Mouse (Mus musculus) embryonic facial prominence, embryonic 15.5 days (tissue): Measurements from ENCODE around the gene Pbx2. TPM values are rescaled to one million over a fixed set of nuclear protein-coding genes. Genes with fewer than 3 reads are reported as not detected.

Experiments used
- ATAC-seq: fragments of 200-750 bp; cut with Nextera tagmentation; 2 replicates; pipeline ENCODE4 v1.8.0; 2017; ENCODE audit warnings: low read depth, moderate TSS enrichment; ENCODE audit not compliant: insufficient number of reproducible peaks, low FRiP score, low TSS enrichment
- H3K27ac ChIP-seq: fragments of 300-500 bp; sonication (generic); replicated peaks from 2 replicates; pipeline ENCODE4 v1.5.1; 2015; ENCODE audit warnings: mild to moderate bottlenecking, inconsistent platforms
- H3K27me3 ChIP-seq: fragments of 300-500 bp; sonication (generic); 2 replicates; pipeline ENCODE4 v1.6.1; 2015; ENCODE audit warnings: inconsistent platforms
- H3K36me3 ChIP-seq: fragments of 300-500 bp; sonication (generic); 2 replicates; pipeline ENCODE4 v1.6.1; 2015; ENCODE audit warnings: mild to moderate bottlenecking, inconsistent platforms
- H3K4me1 ChIP-seq: fragments of 300-500 bp; sonication (generic); 2 replicates; pipeline ENCODE4 v1.6.1; 2015; ENCODE audit warnings: inconsistent platforms
- H3K4me2 ChIP-seq: fragments of 300-500 bp; sonication (generic); replicated peaks from 2 replicates; pipeline ENCODE4 v1.6.1; 2015; ENCODE audit warnings: mild to moderate bottlenecking, inconsistent platforms
- H3K4me3 ChIP-seq: fragments of 300-500 bp; sonication (generic); replicated peaks from 2 replicates; pipeline ENCODE4 v1.5.1; 2015; ENCODE audit warnings: mild to moderate bottlenecking, inconsistent platforms
- H3K9ac ChIP-seq: fragments of 300-500 bp; sonication (generic); 2 replicates; pipeline ENCODE4 v1.6.1; 2015; ENCODE audit warnings: inconsistent platforms
- H3K9me3 ChIP-seq: fragments of 300-500 bp; sonication (generic); replicated peaks from 2 replicates; pipeline ENCODE4 v1.6.1; 2016; ENCODE audit warnings: inconsistent platforms
- WGBS: fragments of 180-500 bp; shearing (Covaris S2); methylation state at CpG from one replicate; pipeline ENCODE4 v1.1.7; 2015; 5-methylcytosine and 5-hydroxymethylcytosine counted together
- polyA plus RNA-seq: library from polyadenylated mRNA; unstranded; fragments of >200 nt; fragmentation: Nextera tagmentation; extraction: Ambion mirVana; gene quantifications from 2 replicates; pipeline ENCODE4 v1.2.1, GENCODE M21; 2015

The Pbx2 gene
- polyA plus RNA-seq, 1 experiment from 2014 or later = 11.0 TPM

DNA sequence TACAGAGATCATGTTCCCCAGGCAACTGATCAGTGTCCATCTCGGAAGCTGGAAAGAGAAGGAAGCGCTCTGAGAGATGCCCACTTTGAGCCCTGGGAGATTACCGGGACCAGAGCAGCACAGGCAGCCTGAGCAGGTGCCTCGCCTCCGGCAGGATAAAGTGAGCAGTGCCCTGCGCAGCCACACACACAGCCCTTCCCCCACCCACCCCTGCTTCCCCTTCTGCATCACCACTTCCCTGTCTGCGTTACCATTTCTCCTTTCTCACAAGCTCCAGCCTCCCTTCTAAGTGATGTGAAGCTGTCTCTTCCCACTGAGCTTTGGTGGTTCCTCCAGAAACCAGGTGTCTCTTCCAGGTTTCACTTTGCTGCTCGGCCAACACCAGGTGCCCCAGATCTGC is 29.9 kb upstream of the Pbx2 start:
- Histone ChIP-seq H3K9me3 (no peaks in the 10 kb centered on the region), H3K27me3 (no peaks in the 10 kb centered on the region), H3K4me1 (peaks cover 5% of the 10 kb centered on the region; the same call in 1 of the 2 replicates), H3K4me2 (no peak overlapping the region), H3K27ac (no peak overlapping the region; the same call in 1 of the 2 replicates), H3K9ac (no peak overlapping the region), H3K36me3 (no peaks in the 10 kb centered on the region), H3K4me3 (no peak overlapping the region)
- no peak for ATAC-seq
- 26% methylated on average over 8 of the region's 8 CpGs for WGBS

DNA sequence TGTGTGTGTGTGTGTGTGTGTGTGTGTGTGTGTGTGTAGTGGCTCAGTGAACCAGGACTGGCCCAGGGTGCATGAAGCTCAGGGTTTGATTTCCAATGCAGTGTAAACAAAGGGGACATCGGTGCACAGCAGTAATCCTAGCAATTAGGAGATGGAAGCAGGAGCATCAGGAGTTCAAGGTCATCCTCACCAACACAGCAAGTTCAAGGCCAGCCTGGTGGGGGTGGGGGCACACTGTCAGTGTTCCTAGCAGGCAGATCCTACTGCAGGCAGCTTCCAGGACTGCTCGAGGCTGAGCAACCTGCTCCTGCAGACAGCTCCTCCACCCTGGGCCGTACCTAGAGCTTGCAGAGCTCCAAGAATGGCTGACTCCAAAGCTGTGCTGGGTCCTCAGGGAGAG is 28.5 kb upstream of the Pbx2 start:
- H3K4me1 ChIP-seq = peaks cover 5% of the 10 kb centered on the region; the same call in 1 of the 2 replicates
- H3K27me3 ChIP-seq = peaks cover 4% of the 10 kb centered on the region; the same call in 1 of the 2 replicates
- 53% methylated on average over 3 of the region's 3 CpGs for WGBS
- no peak overlapping the region for H3K4me2 ChIP-seq
- no peak overlapping the region for H3K9ac ChIP-seq
- no peak for ATAC-seq
- no peak overlapping the region for H3K4me3 ChIP-seq
- no peaks in the 10 kb centered on the region for H3K9me3 ChIP-seq
- no peaks in the 10 kb centered on the region for H3K36me3 ChIP-seq
- no peak overlapping the region for H3K27ac ChIP-seq

DNA sequence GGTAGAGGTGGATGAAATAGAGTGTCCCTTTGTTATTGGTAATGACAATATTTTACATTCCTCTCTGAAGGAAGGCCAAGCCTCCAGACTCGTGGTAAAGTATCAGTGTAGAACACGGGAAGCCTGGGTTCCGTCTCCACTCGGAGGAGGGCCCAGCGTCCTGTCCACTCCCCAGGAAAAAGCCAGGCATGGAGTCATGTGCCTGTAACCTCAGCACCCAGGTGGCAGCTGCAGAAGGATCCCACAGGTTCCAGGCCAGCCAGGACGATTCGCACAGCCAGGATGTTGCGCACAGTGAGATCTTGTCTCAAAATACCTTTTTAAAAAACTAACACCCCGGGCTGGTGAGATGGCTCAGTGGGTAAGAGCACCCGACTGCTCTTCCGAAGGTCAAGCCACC is 27.7 kb upstream of the Pbx2 start:
- H3K9ac ChIP-seq = no peak overlapping the region
- peaks cover 4% of the 10 kb centered on the region; the same call in 1 of the 2 replicates for H3K27me3 ChIP-seq
- H3K9me3 ChIP-seq = no peaks in the 10 kb centered on the region
- H3K4me3 ChIP-seq = no peak overlapping the region
- no peak overlapping the region for H3K4me2 ChIP-seq
- H3K36me3 ChIP-seq = no peaks in the 10 kb centered on the region
- H3K4me1 ChIP-seq = peaks cover 5% of the 10 kb centered on the region; the same call in 1 of the 2 replicates
- no peak for ATAC-seq
- 68% methylated on average over 11 of the region's 11 CpGs for WGBS
- no peak overlapping the region for H3K27ac ChIP-seq

DNA sequence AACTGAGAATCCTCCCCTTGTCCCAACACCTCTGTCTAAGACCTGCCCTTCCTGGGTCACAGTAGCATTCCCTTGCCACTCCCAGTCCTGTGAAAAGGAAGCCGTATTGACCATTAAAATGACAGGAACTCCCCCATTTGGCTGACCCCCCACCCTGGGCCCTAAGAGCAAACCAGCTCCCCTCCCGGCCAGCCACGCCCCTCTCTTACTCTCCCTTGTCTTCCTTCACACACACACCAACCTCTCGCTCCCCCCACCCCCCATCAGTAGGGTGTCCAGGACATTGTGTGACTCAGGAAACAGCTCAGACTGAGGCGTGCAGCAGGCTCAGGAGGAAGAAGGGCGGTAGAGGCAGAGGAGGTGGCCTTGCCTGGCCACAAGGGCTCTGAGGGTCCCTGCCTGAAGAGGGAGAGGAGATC is 27.1 kb upstream of the Pbx2 start, which contains the start of gene Notch4:
Gene Notch4 (plus strand): TSS at position 266 of the 419 bp plus-strand sequence.
- no peaks in the 10 kb centered on the region for H3K9me3 ChIP-seq
- H3K4me1 ChIP-seq = peaks cover 5% of the 10 kb centered on the region; the same call in 1 of the 2 replicates
- H3K27me3 ChIP-seq = peaks cover 6% of the 10 kb centered on the region; the same call in 1 of the 2 replicates
- no peak for ATAC-seq
- 0 out of 2 replicates have a peak within 1 kb of the TSS, but pooled peaks have one; percentile 17 for H3K27ac ChIP-seq
- 13% methylated on average over 6 of the region's 6 CpGs for WGBS
- peak within 1 kb of the TSS; percentile 4; the same call in 1 of the 2 replicates for H3K4me2 ChIP-seq
- no peak within 1 kb of the TSS for H3K9ac ChIP-seq
- no peaks in the 10 kb centered on the region for H3K36me3 ChIP-seq
- H3K4me3 ChIP-seq = no peak within 1 kb of the TSS; the same call in 1 of the 2 replicates

DNA sequence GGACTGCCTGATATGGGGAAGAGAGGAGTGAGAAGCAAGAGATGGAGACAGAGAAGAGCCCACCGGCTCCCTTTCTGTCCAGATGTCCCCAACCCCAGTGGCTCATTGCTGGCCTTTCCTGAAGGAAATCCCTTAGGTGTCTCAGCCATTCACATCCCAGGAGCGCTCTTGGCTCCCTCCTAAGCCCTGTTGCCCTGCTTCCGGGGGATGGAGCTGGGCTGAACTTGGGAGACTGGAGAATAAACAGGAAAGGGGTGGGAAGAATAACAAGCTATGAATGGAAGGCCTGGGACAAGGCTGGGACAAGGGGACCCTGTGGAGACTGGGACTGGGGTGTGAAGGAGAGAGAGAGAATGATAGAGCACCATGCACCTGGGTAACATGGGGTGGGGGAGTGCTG is 26.3 kb upstream of the Pbx2 start:
- 0 out of 2 replicates have a peak overlapping the region, but pooled peaks have one; percentile 17 for H3K27ac ChIP-seq
- H3K9ac ChIP-seq = no peak overlapping the region

DNA sequence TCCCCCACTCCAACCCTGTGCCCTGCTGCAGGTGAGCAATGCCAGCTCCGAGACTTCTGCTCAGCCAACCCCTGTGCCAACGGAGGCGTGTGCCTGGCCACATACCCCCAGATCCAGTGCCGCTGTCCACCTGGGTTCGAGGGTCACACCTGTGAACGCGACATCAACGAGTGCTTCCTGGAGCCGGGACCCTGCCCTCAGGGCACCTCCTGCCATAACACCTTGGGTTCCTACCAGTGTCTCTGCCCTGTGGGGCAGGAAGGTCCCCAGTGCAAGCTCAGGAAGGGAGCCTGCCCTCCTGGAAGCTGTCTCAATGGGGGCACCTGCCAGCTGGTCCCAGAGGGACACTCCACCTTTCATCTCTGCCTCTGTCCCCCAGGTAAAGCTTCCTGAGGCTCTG is 23.8 kb upstream of the Pbx2 start:
- Histone ChIP-seq H3K36me3 (no peaks in the 10 kb centered on the region), H3K9me3 (no peaks in the 10 kb centered on the region), H3K27ac (no peak overlapping the region), H3K9ac (no peak overlapping the region), H3K4me2 (no peak overlapping the region), H3K27me3 (peaks cover 6% of the 10 kb centered on the region; the same call in 1 of the 2 replicates), H3K4me3 (no peak overlapping the region), H3K4me1 (peaks cover 5% of the 10 kb centered on the region; the same call in 1 of the 2 replicates)
- 64% methylated on average over 9 of the region's 9 CpGs for WGBS
- no peak for ATAC-seq

More for the DNA sequence above, 26.3 kb upstream of the Pbx2 start:
- ATAC-seq = no peak
- H3K4me1 ChIP-seq = peaks cover 5% of the 10 kb centered on the region; the same call in 1 of the 2 replicates
- no peaks in the 10 kb centered on the region for H3K9me3 ChIP-seq
- H3K4me3 ChIP-seq = no peak overlapping the region
- no peaks in the 10 kb centered on the region for H3K36me3 ChIP-seq
- H3K4me2 ChIP-seq = 0 out of 2 replicates have a peak overlapping the region, but pooled peaks have one; percentile 4
- H3K27me3 ChIP-seq = peaks cover 6% of the 10 kb centered on the region; the same call in 1 of the 2 replicates
- 51% methylated on average over 3 of the region's 3 CpGs for WGBS

DNA sequence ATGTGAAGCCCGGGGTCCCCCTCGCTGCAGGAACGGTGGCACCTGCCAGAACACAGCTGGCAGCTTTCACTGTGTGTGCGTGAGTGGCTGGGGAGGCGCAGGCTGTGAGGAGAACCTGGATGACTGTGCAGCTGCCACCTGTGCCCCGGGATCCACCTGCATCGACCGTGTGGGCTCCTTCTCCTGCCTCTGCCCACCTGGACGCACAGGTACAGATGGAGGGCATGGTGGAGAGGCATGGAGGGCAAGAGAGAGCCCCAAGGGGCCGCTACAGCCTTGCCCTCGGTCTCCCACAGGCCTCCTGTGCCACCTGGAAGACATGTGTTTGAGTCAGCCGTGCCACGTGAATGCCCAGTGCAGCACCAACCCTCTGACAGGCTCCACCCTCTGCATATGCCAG is 22.6 kb upstream of the Pbx2 start:
- H3K4me1 ChIP-seq = peaks cover 5% of the 10 kb centered on the region; the same call in 1 of the 2 replicates
- H3K27ac ChIP-seq = no peak overlapping the region
- no peaks in the 10 kb centered on the region for H3K36me3 ChIP-seq
- H3K27me3 ChIP-seq = peaks cover 6% of the 10 kb centered on the region; the same call in 1 of the 2 replicates
- H3K9me3 ChIP-seq = no peaks in the 10 kb centered on the region
- H3K9ac ChIP-seq = no peak overlapping the region
- no peak overlapping the region for H3K4me2 ChIP-seq
- no peak overlapping the region for H3K4me3 ChIP-seq
- 78% methylated on average over 13 of the region's 13 CpGs for WGBS
- ATAC-seq = no peak

DNA sequence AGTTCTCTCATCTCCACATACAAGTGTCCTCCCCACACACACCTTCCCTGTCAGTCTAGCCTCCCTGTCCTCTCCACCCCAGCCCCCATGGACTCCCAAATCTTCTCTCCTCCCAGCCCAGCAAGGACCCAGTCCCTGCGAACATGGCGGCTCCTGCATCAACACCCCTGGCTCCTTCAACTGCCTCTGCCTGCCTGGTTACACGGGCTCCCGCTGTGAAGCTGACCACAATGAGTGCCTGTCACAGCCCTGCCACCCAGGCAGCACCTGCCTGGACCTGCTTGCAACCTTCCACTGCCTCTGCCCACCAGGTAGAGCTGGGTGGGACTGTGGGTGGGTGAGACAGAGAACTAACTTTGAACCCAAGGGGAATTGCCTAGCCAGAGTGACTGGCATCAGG is 21.1 kb upstream of the Pbx2 start:
- WGBS = 64% methylated on average over 4 of the region's 4 CpGs
- Histone ChIP-seq H3K4me2 (no peak overlapping the region), H3K9me3 (no peaks in the 10 kb centered on the region), H3K27ac (no peak overlapping the region), H3K27me3 (peaks cover 6% of the 10 kb centered on the region; the same call in 1 of the 2 replicates), H3K9ac (no peak overlapping the region), H3K4me1 (no peaks in the 10 kb centered on the region), H3K4me3 (no peak overlapping the region), H3K36me3 (no peaks in the 10 kb centered on the region)
- no peak for ATAC-seq

DNA sequence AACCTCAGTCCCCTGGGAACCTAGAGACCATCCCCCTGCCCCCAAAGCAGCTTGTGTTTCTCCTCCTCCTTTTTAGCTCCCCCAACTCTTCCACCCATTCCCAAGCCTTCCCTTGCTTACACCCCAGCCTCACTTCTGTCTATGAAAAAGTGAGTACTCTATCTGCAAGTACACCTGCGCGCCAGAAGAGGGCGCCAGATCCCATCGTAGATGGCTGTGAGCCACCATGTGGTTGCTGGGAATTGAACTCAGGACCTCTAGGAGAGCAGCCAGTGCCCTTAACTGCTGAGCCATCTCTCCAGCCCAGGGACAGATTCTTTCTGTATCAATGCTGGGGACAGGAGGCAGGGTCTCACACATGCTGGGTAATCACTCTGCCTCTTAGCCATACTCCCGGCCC is 19.2 kb upstream of the Pbx2 start:
- Histone ChIP-seq H3K27me3 (peaks cover 6% of the 10 kb centered on the region; the same call in 1 of the 2 replicates), H3K9me3 (no peaks in the 10 kb centered on the region), H3K36me3 (no peaks in the 10 kb centered on the region), H3K4me2 (no peak overlapping the region), H3K9ac (no peak overlapping the region), H3K4me3 (no peak overlapping the region), H3K27ac (no peak overlapping the region), H3K4me1 (no peaks in the 10 kb centered on the region)
- WGBS = 12% methylated on average over 5 of the region's 5 CpGs
- no peak for ATAC-seq

DNA sequence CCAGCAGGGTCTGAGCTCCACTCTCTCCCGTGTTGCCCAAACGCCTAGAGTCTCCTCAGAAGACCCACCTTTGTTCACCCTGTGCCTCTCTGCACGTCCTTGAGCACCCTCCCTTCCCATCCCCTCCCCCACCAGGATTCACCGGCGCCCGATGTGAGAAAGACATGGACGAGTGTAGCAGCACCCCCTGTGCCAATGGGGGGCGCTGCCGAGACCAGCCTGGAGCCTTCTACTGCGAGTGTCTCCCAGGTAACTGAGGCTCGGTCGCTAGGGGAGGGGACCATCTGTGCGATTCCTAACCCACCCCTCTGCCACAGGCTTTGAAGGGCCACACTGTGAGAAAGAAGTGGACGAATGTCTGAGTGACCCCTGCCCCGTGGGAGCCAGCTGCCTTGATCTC is 18.7 kb upstream of the Pbx2 start:
- ATAC-seq = no peak
- no peaks in the 10 kb centered on the region for H3K9me3 ChIP-seq
- H3K27me3 ChIP-seq = peaks cover 4% of the 10 kb centered on the region; the same call in 1 of the 2 replicates
- no peak overlapping the region for H3K4me3 ChIP-seq
- WGBS = 10% methylated on average over 15 of the region's 15 CpGs
- H3K36me3 ChIP-seq = no peaks in the 10 kb centered on the region
- H3K4me1 ChIP-seq = no peaks in the 10 kb centered on the region
- H3K9ac ChIP-seq = no peak overlapping the region
- no peak overlapping the region for H3K27ac ChIP-seq
- no peak overlapping the region for H3K4me2 ChIP-seq

DNA sequence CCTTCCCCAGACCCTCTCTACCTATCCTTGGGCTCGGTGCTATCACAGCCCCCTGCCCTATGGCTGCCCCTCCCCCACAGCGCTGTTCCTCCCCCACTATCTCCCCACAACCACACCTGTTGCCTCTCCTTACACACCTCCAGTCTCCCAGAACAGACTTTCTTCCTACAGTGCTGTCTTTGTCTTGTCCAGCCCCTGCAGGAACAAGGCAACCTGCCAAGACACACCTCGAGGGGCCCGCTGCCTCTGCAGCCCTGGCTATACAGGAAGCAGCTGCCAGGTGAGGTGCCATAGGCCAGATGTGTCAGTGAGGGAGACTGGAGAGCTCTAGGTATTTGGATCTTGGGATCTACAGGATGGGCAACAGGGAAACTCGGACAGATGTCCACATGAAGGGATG is 14.5 kb upstream of the Pbx2 start:
- Histone ChIP-seq H3K27me3 (no peaks in the 10 kb centered on the region), H3K4me2 (no peak overlapping the region), H3K27ac (no peak overlapping the region), H3K9me3 (no peaks in the 10 kb centered on the region), H3K9ac (no peak overlapping the region), H3K36me3 (no peaks in the 10 kb centered on the region), H3K4me3 (no peak overlapping the region), H3K4me1 (no peaks in the 10 kb centered on the region)
- no peak for ATAC-seq
- WGBS = 52% methylated on average over 5 of the region's 5 CpGs

DNA sequence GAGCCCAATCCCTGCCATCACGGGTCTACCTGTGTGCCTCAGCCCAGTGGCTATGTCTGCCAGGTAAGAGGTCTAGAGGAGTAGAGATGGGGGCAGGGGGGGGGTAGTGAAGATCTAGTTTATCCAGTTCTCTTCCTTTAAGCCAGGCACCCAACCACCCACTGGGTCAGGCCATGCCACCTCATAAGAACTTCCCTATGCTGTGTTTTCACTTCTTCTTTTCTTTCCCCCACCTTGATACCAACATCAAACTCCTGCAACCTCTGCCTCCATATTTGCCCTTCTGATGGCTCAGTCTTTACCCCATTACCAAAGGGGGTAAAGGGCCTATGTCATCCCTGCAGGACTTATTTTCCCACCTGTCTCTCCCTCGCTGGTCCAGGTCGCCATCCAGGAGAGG is 13.0 kb upstream of the Pbx2 start:
- Histone ChIP-seq H3K36me3 (no peaks in the 10 kb centered on the region), H3K27me3 (no peaks in the 10 kb centered on the region), H3K4me1 (no peaks in the 10 kb centered on the region), H3K9me3 (no peaks in the 10 kb centered on the region), H3K4me2 (no peak overlapping the region), H3K27ac (no peak overlapping the region), H3K9ac (no peak overlapping the region), H3K4me3 (no peak overlapping the region)
- WGBS = 78% methylated on average over 3 of the region's 3 CpGs
- no peak for ATAC-seq
